Mouse (Mus musculus) retina, postnatal 7 days (tissue): ENCODE measurements around the gene Cfap157.

ENCODE experiments used
- DNase-seq: peaks from one replicate; pipeline ENCODE4 v3.0.0-alpha.2; 2012; ENCODE audit warnings: low read depth, low spot score

Cfap157 gene

DNA sequence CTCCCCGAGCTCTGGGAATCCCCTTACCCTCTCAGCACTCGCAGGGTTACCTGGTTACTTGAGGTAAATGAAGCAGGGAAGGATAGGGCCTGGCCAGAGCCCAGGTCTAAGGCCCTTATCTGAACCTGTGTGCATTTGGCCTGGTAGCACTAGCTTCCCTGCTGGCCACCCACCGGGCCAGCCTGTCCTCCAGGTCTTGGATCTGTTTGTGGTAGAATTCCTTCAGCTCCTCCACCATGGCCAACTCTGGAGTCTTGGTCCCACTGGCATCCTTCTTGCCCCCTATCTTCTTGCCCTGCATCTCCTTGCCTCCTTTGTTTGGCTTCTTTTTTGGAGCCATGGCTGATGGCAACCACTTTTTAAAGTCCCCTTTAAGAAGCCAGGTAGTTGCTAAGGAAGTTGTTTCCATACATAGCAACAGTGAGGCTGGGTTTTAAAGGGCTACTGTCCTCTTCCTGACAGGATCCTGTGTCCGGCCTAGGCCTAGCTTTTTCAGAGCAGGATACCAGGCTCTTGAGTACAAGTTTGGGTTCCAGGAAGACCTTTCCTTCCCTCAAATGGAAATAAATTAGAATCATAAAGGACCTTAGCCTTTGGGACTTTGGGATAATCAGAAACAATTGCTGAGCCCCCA lies at the start of gene Cfap157:
TSS of gene Cfap157 (minus strand) at position 381 of the 634 bp plus-strand sequence.
- DNase-seq, result no peak

DNA sequence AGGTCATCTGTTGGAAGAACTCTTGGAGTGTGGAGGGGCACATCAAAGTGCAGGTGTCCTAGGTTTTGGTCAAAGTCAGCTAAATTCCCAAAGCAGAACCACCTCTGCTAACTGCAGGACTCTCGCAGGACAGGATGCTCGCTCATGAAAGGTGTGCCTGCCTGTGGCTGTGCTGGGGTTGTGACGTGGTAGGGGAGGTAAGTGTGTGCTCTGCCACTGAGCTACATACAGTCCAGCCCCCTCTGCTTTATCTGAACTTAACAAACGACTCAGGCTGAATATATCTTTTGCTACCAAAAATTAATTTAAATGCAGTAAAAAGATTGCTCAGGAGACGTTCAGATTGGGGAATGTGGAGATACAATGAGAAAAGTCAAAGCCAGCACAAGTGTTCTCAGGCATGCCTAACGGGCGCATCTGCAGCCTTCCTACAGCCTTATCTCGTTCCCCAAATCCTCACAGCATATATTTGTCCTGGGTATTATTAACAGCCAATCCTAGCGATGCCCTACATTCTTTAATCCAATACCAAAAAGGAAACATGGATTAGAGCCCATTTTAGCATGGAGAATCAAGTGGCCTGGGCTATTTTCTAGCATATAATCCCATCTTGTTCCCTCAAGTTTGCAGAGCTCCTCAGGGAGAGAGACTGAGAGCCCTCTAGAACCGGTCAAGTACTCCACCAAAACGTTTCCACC lies 44.9 kb upstream of the Cfap157 start:
- DNase-seq, result peak; percentile 59

DNA sequence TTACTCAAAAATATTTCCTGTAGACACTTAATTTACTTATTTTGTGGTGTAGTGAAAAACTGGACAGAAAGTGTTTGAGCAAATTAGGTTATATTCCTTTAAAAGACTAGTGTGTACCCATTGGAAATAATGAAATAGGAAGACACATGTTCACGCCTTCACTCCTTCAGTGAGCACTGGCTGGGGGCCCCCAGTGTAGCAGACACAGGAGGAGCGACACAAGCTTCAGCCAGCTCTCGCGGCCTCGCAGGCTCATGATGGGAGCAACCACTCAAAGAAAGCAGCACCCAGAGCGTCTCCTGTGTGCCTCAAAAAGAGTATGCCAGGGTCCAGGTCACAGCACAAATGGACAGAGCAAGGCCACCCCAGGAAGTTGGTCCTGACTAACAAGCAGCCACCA lies 41.6 kb upstream of the Cfap157 start:
- DNase-seq, result no peak

DNA sequence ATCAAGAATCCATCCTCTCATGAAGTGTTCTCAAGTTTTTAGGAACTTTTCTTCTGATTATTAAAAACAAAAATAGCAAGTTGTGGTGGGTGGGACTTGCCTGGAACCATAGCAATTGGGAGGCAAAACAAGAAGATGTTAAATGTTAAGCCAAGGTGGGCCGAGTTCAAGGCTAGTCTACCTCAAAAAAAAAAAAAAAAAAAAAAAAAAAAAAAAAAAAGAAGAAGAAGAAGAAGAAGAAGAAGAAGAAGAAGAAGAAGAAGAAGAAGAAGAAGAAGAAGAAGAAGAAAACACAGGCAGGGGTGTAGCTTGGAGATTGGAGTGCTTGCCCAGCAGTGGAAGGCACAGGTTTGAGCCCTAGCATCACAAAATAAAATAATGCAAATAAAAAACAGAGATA lies 40.5 kb upstream of the Cfap157 start:
- DNase-seq, result no peak

DNA sequence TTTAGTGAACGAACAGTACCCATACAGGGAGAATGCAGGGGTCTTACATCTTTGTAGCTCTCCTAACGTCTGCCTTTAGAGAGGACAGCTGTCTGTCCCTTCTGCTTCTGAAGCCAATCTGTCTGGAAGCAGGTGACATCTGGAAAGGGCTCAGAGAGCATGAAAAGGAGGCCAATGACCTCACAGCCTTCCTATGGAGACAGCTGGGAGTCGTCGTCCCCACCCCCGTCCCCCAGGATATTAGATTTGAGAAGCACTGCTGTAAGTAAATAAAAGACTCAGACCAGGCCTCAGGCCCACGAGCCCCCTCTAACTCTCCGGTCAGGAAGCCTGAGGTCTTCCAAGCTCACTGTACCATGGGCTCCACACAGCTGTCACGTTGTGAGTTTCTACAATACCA lies 40.0 kb upstream of the Cfap157 start:
- DNase-seq, result peak; percentile 50

DNA sequence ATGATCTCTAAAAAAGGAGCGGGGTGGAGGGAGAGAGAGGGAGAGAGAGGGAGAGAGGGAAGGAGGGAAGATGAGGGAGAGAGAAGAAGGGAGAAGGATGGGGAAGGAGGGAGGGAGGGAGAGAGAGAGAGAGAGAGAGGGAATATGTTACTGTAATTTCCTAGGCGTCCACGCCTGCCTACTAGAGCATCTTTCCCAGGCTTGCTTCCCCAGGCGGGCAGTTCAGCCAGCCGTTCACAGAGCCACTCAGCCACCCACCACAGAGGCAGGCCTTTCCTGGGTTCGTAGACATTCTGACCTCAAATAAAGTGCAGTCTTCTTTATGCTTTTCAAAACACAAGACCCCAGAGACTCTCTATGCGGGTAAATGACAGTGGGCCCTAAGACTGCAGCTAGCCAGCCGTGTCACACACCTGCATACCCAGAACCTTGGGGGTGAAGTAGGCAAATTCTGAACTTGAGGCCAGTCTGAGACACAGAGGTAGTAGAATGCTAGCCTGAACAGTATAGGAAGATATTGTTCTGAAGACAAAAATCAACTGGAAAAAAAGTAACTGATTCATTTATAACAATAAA lies 39.4 kb upstream of the Cfap157 start:
- no peak for DNase-seq

DNA sequence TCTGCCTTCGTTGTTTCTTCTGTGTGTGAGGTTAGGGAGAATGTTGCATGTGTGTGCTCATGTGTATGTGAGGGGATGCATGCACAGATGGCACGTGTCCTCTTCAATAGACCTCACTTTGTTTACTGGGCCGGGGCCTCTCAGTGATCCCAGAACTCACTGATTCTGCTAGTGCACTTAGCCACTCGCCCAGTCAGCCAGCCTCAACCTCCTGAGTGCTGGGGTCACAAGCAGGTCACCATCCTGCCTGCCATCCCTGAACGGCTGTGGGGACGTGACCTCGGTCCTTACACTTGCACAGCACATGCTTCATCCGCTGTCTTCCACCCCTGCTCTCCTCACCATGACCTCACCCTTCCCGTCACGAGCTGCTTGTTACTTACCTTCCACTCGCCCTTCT lies 38.9 kb upstream of the Cfap157 start:
- no peak for DNase-seq

DNA sequence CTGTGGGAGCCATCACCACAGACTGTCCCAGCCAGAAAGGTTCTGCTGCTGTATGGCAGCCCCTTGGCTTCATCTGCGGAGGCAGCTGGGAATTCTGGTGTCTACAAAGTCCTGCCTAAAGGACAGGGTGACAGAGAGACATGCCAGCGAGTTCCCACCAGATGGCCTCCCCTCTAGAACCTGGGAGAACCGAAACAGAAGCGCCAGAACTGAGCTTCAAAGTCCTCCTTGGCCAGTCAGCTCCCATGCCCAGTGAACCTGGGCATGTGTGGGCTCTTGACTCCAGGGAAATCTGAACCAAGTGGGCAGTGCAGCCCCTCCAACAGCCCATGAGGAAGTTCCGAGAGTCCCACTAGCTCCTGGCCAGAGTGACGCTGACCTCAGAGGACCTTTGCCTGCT lies 38.4 kb upstream of the Cfap157 start:
- no peak for DNase-seq

DNA sequence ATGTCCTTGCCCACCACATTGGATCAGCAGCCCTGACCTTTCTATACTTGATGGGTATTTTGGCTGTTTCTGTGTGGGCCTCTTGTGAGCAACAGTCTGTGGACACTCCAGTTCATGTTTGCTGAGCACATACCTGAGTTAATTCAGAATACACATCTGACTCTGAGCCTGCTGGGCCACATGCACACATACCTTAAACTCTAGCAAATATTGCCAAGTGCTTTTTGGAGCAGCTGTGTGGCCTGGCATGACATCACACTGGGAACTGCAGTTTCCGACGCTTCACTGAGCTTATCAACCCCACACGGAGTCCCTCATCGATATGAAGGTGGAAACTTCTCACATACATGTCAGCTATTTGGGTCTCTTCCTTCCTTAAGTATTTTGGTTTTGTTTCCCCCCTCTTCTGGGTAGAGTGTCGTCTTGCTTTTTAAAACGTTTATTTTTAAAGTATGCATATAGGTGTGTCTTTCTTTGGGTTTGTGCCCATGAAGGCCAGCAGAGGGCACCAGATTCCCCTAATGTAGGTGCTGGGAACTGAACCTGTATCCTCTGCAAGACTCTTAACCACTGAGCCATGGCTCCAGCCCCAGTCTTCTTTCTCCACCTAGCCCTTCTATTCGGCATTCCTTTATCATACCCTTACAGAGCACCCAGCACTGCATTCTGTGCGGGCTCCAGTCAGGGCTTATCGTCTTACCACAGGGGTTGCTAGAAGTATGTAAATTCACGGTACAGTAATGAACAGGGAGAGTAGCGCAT lies 37.0 kb upstream of the Cfap157 start:
- DNase-seq, result no peak

DNA sequence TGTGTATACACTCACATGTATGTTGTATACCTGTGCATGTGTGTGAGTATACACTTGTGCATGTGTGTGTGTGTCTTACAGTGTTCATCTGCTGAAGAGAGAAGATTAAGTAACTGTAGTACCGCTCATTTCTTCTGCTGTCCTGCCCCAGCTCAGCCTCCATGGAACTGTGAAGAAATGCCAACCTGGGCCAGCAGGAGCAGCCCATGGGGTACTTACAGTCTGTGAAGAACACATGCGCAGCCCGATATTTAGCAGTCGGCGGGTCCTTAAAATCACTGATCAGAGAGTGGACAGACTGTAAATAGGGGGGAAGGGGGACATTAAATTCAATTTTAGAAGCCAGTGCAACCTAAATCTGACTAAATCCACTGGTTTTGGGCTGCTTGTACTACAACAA lies 34.0 kb upstream of the Cfap157 start:
- no peak for DNase-seq

DNA sequence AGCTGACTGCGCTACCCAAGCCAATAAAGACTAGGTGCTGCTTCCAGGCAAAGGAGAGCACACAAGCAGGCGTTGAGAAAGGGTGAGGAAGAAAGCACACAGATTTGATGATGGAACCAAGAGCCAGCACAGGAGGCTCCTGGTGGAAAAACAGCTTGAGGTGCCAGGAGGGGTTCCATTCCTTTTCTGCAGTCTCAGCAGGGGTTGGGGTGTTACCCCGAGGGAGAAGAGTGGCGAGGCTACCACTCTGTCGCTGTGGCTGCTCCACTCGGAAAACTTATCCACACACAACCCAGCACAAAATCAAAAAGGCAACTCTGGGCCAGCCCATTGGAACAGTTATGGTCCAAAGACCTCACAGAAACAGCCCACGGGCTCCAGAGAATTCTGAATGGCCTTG lies 33.4 kb upstream of the Cfap157 start:
- DNase-seq, result no peak

DNA sequence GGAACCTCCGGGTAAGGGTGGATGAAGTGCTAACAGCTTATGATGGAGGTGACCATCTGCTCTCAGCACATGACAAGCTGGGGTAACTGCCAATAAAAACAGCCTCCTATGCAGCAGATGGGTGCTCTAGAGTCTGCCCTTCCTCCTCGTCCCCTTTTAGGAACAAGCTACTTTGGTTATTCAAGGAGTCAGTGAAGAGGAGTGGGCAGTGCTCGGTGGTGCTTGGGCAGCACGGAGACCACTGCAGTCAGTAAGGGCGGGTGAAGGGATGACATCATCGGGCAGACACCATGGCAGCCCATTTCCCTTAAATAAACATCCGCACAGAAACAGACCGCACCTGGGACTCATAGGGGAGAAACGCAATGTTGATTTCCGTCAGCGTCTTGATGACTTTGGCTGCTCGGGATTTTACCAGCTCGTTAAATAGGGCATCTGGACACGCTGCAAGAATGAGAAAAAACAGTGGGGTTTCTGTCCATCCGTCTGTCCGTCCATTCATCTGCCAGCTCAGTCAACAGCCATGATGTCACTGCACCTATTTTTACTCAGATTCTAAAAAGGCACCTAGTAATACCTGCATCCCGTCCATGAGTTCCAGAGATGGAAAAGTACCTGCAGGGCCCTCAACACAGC lies 32.8 kb upstream of the Cfap157 start:
- DNase-seq, result no peak

DNA sequence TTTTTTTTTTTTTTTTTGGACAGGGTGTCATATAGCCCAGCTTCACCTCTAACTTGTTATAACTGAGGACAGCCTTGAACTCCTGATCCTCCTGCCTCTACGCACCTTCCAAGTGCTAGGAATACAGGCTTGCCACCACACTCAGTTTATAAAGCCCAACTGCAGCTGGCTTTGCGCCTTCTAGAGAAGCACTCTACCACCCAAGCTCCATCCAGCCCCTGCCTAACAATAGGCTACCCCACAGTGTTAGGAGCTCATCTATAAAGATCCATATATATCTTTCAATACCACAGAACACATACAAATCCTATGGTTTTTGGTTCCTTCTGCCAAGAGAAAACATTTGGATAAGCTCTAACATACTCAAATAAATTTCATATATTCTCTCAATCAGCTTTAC lies 32.3 kb upstream of the Cfap157 start:
- no peak for DNase-seq

DNA sequence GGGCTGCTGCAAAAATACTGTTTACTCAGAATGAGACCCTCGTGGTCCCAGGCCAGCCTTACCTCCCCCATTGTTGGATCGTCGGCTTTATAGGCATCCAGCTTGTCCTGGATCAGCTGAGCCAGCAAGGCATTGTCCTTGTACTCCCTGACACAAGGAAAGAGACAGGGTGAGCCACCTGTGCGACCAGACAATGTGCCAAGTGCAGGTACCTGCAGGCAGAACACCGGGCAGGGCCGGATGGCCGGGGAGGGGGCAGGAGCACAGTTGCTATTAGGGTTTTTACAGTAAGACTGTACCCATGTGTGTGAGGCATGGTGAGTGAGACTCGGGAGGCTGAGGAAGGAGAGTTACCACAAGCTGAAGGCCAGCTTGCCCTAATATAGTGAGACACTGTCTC lies 27.7 kb upstream of the Cfap157 start:
- no peak for DNase-seq

DNA sequence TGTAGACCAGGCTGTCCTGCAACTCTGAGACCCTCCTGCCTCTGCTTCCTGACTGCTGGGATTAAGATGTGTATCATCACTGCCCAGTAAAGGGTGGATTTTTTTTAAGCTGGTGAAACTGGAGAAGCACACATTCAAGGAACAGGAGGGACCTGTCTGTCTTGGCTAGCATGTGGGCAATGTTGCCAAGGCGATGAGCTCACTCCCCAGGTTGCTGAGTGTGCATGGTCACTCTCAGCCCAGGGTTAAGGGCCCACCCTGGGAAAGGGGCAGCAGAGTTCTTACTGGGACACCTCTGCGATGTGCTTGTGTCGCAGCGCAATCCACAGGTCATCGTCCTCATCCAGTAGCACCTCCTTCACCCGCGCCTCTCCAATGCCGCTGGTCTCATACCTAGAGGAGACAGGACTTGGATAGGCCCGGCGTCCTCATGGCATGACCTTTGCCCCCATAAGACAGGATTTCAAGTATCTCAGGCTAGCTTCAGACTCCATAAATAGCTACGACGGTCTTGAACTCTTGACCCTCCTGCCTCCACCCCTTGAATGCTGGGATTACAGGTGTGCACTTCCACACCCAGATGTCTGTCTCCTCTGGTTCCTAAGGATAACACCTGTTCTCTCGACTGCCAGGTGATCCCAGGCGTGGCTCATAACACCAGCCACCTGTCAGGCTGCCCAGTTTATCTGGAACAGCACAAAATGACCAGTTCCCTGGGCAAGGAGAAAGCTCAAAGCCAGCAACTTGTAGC lies 24.8 kb upstream of the Cfap157 start:
- no peak for DNase-seq

DNA sequence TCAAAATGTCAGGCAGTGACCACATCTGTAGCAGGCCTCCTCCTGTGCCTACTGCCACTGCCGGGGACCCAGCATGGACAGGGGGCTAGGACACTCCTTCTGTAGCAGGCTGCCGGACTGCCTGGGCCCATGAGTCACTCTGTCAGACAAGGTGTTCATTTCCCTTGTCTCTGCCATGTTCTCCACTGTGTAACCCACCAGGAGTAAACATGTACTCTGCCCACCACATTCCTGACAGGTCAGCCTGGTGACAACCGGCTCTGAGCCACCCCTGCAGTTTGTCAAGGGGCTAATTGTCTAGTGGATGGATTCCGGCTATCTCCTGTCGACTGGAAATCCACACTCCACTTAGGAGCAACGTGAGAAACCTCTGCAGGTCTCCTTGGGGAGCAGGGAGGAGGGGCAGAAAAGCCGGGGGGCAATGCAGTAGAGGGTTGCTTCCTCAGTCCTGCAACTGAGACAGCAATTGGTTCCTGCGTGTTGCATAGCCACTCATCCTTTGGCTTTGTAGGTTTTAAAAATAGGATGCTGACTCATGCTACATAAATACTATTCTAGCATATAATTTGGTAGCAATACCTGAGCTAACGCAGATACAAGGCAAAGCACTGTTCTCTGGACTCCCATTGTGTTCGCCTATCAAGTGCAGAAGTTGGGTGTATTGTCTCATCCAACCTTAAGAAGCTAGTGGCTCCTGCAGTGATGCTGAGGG lies 14.2 kb upstream of the Cfap157 start:
- DNase-seq, result no peak

DNA sequence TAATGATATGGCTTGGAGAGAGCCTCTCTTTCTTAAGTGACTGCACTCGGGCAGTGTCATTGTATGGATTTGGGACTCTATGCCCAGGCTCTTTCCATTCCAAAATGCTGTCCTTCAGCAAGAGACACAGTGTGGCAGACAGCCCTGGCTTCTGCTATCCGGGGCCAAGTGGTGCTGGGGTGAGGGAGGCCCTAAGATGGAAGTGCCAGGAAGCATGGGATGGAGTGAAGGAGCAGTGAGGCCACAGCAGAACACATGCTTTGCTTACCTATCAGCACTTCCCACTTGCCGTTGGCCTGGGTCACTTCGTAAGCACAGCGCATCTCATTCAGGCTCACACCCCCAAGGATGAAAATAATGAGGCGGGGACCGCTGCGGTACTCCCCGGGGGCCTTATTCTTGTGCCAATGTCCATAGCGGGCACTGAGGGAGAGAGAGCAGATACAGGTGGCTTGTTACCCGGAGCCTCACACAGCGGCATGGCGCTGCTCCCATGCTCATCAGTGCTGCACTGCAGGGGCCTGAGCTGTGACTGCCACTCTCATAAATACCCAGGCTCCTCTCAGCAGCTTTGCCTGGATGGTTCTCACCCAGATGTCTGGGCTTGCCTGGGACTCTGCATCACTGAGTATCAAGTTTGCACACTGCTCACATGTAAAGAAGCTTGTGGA lies 11.7 kb upstream of the Cfap157 start:
- no peak for DNase-seq

DNA sequence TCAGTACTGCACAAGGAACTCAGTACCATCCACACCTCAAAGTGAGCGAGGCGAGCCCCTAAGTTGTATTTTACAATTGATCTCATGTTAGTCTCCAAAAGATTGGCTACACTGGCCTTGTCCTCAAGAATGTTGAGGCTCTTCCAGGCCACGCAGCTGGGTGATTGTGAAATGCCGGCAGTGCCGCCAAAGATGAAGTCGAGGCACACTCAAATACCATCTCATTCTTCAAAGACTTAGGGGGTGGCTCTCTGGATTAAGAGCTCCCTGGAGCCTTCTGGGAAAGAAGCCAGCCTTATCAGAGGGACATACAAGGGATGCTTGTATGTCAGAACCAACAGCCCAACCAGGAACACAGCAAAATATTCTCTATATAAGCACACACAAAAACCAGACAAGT lies 7.1 kb upstream of the Cfap157 start:
- no peak for DNase-seq

DNA sequence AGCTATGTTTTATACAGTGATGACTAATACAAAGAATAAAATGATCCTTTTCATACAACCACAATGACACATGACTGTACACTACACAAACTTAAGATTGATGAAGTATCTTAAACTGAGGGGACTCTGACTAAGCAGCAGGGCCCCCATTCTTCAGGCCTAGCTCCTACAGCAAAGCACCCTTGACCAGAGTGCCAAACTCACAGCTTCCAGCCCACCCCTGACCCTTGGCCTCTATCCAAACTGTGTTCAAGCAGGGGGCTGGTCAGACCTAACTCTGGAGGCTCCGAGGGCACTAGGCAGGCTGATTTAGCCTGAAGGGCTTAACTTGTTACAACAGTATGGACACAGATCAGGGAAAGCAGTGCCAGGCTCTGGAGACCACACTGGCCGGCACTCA lies 4.4 kb upstream of the Cfap157 start:
- no peak for DNase-seq

DNA sequence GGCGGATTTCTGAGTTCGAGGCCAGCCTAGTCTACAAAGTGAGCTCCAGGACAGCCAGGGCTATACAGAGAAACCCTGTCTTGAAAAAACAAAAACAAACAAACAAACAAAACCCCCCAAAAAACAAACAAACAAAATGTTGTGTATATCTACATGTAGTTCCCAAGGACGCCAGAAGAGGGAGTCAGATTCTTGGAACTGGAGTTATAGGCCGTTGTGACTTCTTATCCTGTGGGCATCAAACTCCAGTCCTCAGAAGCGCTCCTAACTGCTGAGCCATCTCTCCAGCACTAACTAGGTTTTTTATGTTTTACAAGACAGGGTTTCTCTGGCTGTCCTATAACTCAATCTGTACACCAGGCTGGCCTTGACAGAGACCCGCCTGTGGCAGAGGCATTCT lies 2.9 kb upstream of the Cfap157 start:
- DNase-seq, result peak; percentile 36
